Mouse (Mus musculus): ENCODE data around the gene Fcgr3. TPM values are rescaled to one million over a fixed set of nuclear protein-coding genes. Genes with fewer than 3 reads are reported as not detected.

Fcgr3 gene
- polyA plus RNA-seq, 1 experiment from 2014 or later: 10.0 TPM

DNA sequence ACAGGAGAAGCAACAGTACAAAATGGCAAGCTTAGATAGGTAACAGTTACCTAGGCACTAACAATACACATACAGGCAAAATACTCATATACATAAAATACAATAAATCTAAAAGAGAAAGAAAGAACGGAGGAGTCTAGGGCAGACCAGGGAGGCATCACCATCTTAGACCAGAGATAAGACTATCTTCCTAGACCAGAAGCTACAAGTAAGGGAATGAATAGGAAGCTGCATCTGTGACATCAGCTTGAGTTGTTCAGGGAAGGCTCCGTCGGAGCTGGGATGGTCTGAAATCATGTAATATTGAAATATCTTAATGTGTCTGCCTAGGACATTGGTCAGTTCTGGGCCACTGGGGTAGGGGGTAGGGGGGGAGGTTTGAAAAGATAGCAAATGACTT is 33.0 kb downstream of the Fcgr3 start:
- Histone ChIP-seq H3K4me3 (no peak overlapping the region), H3K27ac (no peak overlapping the region), H3K27me3 (peaks cover 44% of the 10 kb centered on the region), H3K9ac (no peak overlapping the region), H3K36me3 (no peaks in the 10 kb centered on the region), H3K9me3 (no peaks in the 10 kb centered on the region), H3K4me2 (no peak overlapping the region), H3K4me1 (replicated peaks) (peaks cover 21% of the 10 kb centered on the region)
- ATAC-seq (ENCODE audit: low FRiP score): no peak
- WGBS: 90% methylated on average over 3 of the region's 3 CpGs

DNA sequence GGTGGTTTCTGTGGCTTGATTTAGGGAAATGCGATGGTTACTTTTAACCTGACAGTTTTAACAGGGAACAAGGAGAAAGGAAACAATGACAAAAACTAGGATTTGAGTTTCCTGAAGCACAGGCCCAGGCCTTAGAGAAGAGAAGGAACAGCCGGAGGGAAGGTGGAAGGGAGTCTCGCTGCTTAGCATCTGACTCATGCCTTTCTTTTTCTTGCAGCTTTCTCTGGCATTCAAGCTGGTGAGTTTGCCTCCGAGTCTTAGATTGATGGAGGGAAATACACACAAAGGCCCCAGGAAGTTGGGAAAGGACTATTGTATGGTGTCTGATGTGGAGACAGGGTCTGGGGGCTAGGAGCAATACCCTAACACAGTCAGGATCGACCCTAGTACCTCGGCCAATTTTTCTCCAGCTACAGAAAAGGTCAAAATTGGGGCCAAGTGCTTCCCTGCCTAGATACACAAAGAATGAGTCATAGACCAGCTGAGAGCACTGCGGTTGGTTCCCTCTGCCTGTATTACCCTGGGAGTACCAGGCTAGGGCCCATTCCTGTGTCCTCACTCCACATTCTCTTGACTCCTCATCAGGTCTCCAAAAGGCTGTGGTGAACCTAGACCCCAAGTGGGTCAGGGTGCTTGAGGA is 45.3 kb downstream of the Fcgr3 start:
- H3K4me2 ChIP-seq: no peak overlapping the region
- ATAC-seq (ENCODE audit: low FRiP score): no peak
- no peaks in the 10 kb centered on the region for H3K9me3 ChIP-seq
- no peak overlapping the region for H3K4me3 ChIP-seq
- H3K4me1 ChIP-seq (replicated peaks): no peaks in the 10 kb centered on the region
- H3K27me3 ChIP-seq: no peaks in the 10 kb centered on the region
- no peak overlapping the region for H3K27ac ChIP-seq
- H3K9ac ChIP-seq: no peak overlapping the region
- WGBS: 70% methylated on average over 7 of the region's 7 CpGs
- H3K36me3 ChIP-seq: no peaks in the 10 kb centered on the region

DNA sequence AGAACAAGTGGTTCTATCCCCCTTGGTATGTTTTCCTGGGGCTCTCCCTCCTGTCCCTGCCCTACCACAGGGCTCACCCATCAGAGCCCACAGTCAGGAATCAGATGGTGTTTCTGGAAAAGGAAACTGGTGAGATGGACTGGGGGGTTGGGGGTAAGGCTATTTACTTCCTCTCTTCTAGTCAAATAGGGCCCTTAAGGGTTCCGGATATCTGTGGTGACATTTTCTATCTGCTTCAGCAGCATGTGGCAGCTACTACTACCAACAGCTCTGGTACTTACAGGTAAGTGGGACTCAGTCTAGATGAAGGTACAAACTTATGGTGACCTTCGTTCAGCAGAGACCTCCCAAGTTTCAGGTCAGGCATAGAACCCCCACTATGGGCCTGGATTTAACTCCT is 46.0 kb downstream of the Fcgr3 start, which contains the start of gene Fcgr4:
Fcgr4 (plus strand) TSS at position 184 of the 400 bp plus-strand sequence.
- H3K36me3 ChIP-seq: no peaks in the 10 kb centered on the region
- ATAC-seq (ENCODE audit: low FRiP score): no peak
- H3K4me3 ChIP-seq: no peak within 1 kb of the TSS
- H3K27me3 ChIP-seq: no peaks in the 10 kb centered on the region
- no peaks in the 10 kb centered on the region for H3K9me3 ChIP-seq
- H3K4me1 ChIP-seq (replicated peaks): no peaks in the 10 kb centered on the region
- no peak within 1 kb of the TSS for H3K4me2 ChIP-seq
- H3K27ac ChIP-seq: no peak within 1 kb of the TSS
- WGBS: 90% methylated on average over 2 of the region's 2 CpGs
- no peak within 1 kb of the TSS for H3K9ac ChIP-seq

DNA sequence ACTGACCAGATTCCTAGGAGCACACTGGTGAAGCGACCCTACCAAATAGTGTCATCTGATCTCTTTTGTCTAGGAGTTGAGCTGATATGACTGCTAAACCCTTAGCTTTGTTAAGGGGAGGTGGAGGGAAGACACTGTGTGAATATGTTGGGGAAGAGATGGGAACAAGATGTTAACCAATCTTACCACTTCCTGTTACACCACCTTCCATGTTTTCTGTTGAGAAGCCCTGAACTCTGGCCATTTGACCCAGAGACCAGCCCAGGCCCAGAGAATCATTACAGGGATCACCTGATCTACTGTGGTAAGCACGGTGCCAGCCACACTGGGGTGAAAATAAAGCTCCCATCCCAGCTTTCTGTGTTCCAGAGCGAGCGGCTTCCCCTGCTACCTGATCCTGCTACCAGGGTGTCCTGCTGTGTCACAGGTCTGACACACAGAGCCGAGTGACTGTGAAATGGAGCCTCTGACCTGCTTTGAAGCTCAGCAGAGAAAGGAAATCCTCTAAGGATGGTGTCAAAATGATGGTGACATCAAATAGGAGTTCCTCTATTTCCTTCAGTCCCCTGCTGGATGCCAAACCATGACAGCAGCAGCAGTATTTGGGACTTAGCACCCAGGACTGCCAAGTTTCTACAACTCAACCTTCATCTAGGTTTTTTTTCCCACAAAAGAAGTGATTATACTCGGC is 47.1 kb downstream of the Fcgr3 start:
- Histone ChIP-seq H3K4me1 (replicated peaks) (no peaks in the 10 kb centered on the region), H3K4me3 (no peak overlapping the region), H3K9me3 (no peaks in the 10 kb centered on the region), H3K27me3 (no peaks in the 10 kb centered on the region), H3K27ac (no peak overlapping the region), H3K9ac (no peak overlapping the region), H3K36me3 (no peaks in the 10 kb centered on the region), H3K4me2 (no peak overlapping the region)
- 58% methylated on average over 6 of the region's 6 CpGs for WGBS
- no peak for ATAC-seq (ENCODE audit: low FRiP score)

DNA sequence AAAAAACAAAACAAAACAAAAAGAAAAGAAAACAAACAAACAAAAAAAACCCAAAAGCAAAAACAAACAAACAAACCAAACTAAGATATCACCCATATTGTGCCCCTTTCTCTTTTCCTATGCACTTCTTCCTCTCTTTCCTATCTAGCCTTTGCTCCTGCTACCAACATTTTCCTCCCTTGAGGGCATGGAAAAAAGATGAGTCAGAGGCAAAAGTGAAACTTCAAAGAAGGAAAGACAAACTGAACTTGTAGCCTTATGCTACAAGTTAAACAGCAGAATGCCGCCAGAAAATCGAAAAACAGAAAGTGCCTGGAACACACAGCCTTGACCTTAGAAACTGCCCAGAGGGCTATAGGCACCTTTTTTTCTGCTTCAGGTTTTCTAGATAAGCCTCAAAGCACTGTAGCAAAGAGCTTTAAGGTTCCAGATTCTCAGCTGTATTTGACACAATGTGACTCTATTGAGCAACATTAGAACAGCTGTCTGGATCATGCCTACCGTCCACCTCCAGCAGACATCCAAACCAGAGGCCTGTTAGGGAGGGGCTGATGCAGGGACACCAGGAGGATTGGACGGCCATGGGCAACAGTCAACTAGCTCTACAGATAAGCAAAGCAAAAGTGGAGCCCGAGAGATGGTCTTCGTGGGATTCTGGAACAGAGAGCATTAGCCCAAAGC is 47.9 kb downstream of the Fcgr3 start:
- Histone ChIP-seq H3K27me3 (no peaks in the 10 kb centered on the region), H3K36me3 (no peaks in the 10 kb centered on the region), H3K4me2 (no peak overlapping the region), H3K4me3 (no peak overlapping the region), H3K9ac (no peak overlapping the region), H3K9me3 (no peaks in the 10 kb centered on the region), H3K4me1 (replicated peaks) (no peaks in the 10 kb centered on the region), H3K27ac (no peak overlapping the region)
- ATAC-seq (ENCODE audit: low FRiP score): no peak
- WGBS: 86% methylated on average over 6 of the region's 6 CpGs

DNA sequence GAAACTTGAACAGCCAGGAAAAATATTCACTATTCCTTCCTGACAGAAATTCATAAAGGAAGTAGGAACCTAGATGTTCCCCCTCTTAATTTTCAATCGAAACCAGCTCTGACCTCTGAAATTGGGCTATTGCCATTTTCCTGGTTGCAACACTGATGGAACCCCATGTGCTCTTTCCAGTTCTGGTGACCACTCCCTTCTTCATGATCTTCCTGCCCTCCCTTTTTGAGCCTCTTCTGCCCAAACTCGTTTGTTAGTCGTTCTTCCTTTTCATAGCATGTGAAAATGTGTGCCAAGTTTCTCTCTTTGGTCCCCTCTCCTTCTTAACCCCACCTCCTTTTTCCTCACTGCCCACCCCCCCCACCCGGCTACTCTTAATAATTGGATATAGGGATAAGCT is 53.0 kb downstream of the Fcgr3 start:
- no peak for ATAC-seq (ENCODE audit: low FRiP score)
- Histone ChIP-seq H3K27me3 (no peaks in the 10 kb centered on the region), H3K4me1 (replicated peaks) (no peaks in the 10 kb centered on the region), H3K4me2 (no peak overlapping the region), H3K27ac (no peak overlapping the region), H3K36me3 (no peaks in the 10 kb centered on the region), H3K9ac (no peak overlapping the region), H3K9me3 (no peaks in the 10 kb centered on the region), H3K4me3 (no peak overlapping the region)
- 87% methylated on average over 4 of the region's 4 CpGs for WGBS

DNA sequence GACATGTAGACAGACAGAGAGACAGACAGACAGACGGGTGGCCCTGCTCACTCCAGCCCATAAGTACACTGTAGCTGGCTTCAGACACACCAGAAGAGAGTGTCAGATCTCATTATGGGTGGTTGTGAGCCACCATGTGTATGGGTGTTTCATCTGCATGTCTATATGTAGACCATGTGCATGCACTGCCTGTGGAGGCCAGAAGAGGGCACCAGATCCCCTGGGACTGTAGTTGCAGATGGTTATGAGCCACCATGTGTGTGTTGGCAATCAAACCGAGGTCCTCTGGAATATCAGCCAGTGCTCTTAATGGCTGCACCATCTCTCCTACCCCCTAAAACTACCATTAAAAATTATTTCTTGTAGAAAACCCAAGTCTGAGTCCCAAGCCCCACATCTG is 57.8 kb downstream of the Fcgr3 start:
- no peak overlapping the region for H3K9ac ChIP-seq
- no peaks in the 10 kb centered on the region for H3K27me3 ChIP-seq
- no peak overlapping the region for H3K27ac ChIP-seq
- WGBS: 95% methylated on average over 2 of the region's 2 CpGs
- H3K4me1 ChIP-seq (replicated peaks): no peaks in the 10 kb centered on the region
- H3K9me3 ChIP-seq: no peaks in the 10 kb centered on the region
- no peak for ATAC-seq (ENCODE audit: low FRiP score)
- H3K36me3 ChIP-seq: no peaks in the 10 kb centered on the region
- H3K4me2 ChIP-seq: no peak overlapping the region
- H3K4me3 ChIP-seq: no peak overlapping the region

DNA sequence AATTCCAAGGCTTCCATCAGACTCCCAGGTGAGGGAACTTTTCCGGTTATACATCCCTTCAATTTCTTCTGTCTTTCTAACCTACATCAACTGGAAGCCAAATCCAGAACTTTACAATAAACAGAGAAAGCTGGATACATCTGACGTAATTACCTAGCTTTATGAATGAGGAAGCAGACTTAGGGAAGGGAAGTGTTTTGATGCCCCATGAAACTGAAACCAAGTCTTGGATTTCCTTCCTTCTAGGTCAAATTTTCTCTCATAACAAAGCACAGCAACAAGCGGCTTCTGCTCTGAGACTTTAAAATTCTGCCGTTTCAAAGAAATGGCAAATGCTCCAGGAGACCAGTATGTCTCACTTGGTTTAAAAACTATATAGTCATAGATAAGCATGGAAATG is 58.4 kb downstream of the Fcgr3 start:
- Histone ChIP-seq H3K4me1 (replicated peaks) (no peaks in the 10 kb centered on the region), H3K9me3 (no peaks in the 10 kb centered on the region), H3K4me3 (no peak overlapping the region), H3K27ac (no peak overlapping the region), H3K27me3 (no peaks in the 10 kb centered on the region), H3K4me2 (no peak overlapping the region), H3K36me3 (no peaks in the 10 kb centered on the region), H3K9ac (no peak overlapping the region)
- 95% methylated on average over 4 of the region's 4 CpGs for WGBS
- ATAC-seq (ENCODE audit: low FRiP score): no peak

DNA sequence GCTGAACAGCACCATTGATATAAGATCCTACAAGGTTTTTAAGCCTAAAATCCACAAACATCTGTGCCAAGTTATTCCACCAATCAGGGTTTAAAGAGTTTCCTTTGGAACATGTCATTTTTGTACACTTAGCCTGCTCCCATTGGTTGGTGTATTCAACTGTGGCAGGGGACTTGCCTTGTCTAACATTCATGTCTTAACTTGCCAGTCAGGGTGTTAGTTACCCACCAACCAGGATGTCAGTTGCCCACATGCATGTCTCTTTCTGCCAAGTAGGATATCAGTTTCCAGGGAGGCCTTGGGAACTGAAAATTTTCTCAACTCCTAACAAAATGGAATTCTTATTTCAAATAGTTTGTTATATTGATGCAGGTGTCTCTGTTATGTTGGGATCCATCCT is 59.1 kb downstream of the Fcgr3 start:
- no peaks in the 10 kb centered on the region for H3K36me3 ChIP-seq
- no peak overlapping the region for H3K27ac ChIP-seq
- H3K9ac ChIP-seq: no peak overlapping the region
- H3K27me3 ChIP-seq: no peaks in the 10 kb centered on the region
- ATAC-seq (ENCODE audit: low FRiP score): no peak
- H3K4me2 ChIP-seq: no peak overlapping the region
- no peaks in the 10 kb centered on the region for H3K4me1 ChIP-seq (replicated peaks)
- H3K9me3 ChIP-seq: no peaks in the 10 kb centered on the region
- H3K4me3 ChIP-seq: no peak overlapping the region

DNA sequence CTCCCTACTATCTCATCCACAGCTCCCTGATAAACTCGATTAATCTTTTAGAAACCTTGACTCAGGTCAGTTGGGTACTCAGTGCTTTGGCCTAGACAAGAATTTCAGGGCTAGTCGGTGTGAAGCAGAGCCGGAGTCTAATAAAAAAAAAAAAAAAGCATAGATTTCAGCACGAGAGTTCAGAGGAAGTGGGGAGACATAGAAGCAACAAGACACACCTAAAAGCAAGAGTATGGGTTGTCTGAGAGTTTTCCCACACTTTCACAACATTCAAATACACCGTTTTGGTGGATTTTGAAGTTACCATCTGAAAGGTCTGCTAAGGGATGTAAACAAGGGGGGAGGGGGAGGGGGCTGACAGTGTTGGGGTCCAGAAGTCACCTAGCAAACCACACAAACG is 59.7 kb downstream of the Fcgr3 start:
- Histone ChIP-seq H3K9me3 (no peaks in the 10 kb centered on the region), H3K36me3 (no peaks in the 10 kb centered on the region), H3K4me3 (no peak overlapping the region), H3K4me1 (replicated peaks) (no peaks in the 10 kb centered on the region), H3K27ac (no peak overlapping the region), H3K9ac (no peak overlapping the region), H3K27me3 (no peaks in the 10 kb centered on the region), H3K4me2 (no peak overlapping the region)
- 80% methylated on average over 6 of the region's 6 CpGs for WGBS
- no peak for ATAC-seq (ENCODE audit: low FRiP score)
